Mouse (Mus musculus): ENCODE measurements at regions not wholly inside any gene's neighbourhood (a gene's known extent, or its start where the extent isn't known, plus 50 kb on each side); places are given as distances from the start of the nearest gene placed in this dataset.

DNA sequence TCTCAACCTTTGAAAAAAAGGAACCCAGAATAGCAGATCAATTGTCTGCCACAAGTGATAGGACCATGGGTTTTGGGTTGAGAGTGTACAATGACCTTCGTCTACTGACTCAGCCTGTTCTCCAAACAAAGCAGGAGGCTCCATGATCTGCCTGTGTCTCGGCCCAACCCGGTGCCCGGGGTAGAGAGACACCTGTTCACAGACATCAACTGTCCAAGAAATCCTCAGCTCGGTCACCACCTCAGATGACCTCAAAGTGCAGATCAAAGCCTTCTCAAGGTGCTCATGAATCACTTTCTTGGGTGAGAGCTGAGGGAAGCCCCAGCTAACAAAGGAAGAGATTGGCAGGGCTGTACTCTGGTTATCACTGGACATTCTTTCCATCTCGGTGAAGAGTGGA lies 108.1 kb upstream of the Ctnnb1 start:
- TF ChIP-seq CTCF (IDR thresholded peaks at IDR 0.05; ENCODE audit: insufficient read depth, low read length) (no peak), POLR2A (IDR thresholded peaks at IDR 0.05; ENCODE audit: borderline replicate concordance, extremely low read depth, low read depth, low read length) (no peak)
